Mouse (Mus musculus): ENCODE data around the gene Mad1l1.

Mad1l1 gene

DNA sequence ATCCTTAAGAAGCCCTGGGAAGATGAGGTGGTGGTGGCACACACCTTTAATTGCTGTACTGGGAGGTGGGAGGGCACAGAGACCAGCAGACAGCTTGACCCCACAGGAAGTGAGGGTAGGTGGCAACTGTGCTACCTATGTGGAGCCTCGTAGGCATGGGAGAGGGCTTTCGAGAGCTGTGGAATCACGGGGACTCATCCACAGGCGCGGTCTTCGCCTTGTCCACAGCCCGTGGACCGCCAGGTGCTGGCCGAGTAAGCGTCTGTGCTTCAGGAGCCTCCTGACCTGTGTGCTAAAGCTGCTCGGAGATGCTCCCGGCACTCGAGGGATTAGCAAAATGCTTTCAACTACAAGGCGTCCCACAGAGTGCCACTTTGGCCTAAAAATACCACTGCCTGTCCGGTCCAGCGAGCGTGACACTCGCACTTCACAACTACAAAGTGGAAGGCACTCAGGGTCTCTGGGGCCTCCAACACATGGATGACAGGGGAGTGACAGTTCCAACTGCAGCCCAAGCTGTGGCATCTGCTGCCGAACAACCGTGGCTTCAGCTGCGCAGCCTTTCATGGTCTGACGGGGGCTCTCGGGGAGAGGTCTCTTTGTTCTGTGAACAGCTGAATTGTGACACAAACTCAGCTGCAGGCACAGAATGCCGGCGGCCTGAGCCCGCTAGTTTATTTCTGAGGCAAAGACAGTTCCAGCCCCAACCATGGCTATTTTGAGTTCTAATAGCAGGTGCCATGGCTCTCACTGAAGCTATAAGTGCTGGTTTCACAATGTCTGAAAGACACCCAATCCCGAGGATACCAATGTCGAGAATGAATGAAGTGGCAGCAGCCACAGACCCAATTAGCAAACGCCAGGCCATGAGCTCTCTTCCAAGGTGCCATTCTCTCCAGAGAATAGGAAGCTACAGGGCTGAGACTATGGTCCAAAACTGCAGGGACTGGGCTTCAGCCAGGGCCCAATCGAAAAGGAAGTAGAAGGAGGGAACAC, 57.3 kb downstream of the Mad1l1 start:
- ATAC-seq (ENCODE audit: insufficient number of reproducible peaks, low FRiP score, low TSS enrichment) = no peak

DNA sequence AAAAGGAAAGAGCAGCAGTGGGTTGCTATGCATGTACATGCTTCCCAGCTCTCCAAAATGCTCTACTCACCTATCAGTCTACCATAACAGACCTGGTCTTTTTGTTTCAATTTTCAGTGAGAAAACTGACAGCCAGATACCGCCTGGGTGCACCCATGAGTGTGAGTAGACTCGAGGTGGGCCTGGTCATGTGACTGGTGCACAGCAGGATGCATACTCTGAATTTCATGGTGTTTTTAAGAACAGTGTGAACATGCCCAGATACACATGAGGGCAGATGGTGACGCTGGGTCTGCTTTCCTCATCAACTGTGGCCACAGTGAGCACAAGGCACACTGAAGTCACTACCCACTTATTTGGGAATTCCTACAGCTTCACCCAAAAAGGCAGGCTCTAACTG, 59.0 kb downstream of the Mad1l1 start:
- ATAC-seq (ENCODE audit: insufficient number of reproducible peaks, low FRiP score, low TSS enrichment) = no peak

DNA sequence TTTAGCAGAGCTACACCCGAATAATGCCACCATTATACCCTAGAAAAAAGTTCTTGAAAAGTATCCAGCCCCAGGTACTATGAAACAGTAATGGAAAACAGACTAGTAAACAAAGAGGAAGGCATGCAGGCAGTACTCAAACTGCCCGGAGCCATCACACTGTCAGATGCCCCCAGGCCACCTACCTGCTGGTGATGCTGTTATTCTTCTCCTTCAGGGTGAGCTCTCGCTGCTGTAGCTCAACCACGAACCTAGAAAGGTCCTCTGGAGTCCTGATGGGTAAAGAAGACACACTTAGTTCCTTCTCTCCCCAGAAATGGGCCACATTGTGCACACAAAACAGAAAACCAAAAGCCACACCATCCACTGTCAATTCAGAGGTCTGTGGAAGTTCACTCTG, 60.0 kb downstream of the Mad1l1 start:
- ATAC-seq (ENCODE audit: insufficient number of reproducible peaks, low FRiP score, low TSS enrichment) = no peak

DNA sequence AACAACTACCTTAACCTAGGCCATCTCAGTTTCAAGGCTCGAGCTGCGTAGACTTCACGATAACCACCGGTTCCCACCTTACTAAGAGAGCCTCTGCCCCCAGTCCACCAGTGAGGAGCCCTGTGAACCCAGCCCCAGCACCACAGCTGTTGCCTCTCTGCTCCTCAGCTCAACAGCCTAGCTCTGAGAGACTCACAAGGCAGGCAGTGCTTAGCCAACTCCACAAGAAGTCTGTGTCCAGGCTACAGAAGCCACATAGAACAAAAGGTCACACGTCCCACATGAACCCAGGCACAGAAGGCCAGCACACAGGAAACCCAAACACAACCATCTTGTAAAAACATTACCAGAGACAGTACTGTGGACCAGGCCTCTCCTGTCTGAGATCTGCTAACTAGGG, 62.7 kb downstream of the Mad1l1 start:
- no peak for ATAC-seq (ENCODE audit: insufficient number of reproducible peaks, low FRiP score, low TSS enrichment)

DNA sequence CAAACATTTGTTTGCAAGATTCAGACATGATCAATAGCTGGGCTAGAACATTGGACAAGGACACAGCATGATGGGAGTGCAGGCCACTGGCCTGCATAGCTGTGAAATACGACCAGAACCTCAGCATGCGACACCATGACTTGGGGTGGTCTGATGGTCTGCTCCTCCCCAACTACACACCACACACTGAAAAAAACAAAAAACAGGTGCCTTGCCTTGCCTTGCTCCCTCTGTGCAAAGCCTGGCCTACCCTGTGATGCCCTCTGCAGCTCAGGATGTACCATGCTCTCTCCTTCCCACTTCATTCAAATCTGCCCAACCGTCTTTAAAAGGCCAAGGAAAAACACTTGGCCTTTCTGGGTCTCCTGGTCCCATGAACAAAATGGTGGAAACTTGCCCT, 63.3 kb downstream of the Mad1l1 start:
- ATAC-seq (ENCODE audit: insufficient number of reproducible peaks, low FRiP score, low TSS enrichment) = no peak

DNA sequence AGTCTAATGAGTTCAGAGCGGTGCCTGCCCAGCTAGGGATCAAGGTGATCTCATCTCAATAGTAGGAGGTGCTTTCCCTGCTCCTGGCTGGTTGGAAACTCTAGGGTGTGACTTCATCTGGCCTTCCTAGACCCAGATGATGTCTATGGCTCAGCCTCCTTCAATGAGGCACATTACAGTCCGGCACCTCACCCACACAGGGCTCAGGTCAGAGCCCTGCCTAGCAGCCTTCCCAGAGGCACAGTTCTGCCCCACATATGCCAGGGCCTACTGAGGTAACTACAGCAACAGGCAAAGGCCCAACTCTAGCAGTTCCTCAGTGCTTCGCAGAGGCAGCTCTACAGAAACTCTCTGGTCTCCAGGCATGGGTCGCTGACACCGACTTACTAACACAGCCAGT, 63.9 kb downstream of the Mad1l1 start:
- no peak for ATAC-seq (ENCODE audit: insufficient number of reproducible peaks, low FRiP score, low TSS enrichment)

DNA sequence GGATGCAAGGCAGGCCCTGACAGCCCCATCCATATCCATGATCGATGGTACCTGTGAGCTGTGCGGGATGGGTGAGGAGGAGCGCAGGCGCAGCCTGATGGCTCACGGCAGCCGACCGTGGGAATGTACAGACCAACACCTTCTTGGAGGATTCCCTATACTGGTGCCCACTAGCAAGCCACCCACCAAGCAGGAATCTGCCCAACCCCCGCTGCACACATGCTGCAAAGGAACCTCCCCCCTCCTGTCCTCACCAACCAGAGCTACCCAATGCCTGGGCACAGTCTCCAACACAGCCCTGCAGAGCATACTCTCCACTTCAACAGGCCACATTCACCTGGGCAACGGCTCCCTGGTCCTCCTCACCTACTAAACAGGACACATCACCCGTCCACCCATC, 64.7 kb downstream of the Mad1l1 start:
- no peak for ATAC-seq (ENCODE audit: insufficient number of reproducible peaks, low FRiP score, low TSS enrichment)

DNA sequence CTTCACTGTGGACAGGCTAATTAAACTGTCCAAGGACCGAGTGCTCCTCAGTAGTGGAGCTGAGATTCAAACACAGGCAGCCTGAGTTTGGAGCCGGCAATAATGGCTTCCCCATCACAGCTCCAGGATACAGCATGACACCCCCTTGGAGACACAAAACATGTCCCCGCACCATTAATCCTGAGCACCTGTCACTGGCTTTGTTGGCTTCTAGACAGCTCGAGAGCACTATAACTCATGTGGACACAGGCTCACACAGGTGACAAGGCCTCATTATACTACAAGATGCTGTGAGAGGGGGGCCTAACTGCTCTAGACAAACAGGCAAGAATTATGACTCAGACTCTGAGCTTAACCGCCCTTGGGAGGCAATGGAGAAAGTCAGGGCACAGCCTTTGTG, 66.1 kb downstream of the Mad1l1 start:
- ATAC-seq (ENCODE audit: insufficient number of reproducible peaks, low FRiP score, low TSS enrichment) = no peak

DNA sequence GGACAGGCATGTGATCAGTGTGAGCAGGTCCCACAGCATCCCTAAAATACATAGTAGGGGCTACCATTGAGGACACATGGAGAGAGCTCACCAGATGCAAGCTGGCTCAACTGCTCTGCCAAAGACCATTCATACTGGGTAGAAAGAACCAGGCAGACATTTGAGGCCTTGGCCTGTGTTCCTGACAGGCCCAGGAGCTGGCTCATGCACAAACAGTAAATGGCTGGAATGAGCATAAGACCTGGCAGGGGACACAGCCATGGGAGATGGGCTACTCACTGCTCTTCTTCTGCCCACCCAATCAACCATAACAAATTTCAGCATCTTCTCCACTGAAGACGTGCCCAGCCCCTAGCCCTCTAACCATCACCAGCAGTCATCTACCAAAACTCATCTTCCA, 66.7 kb downstream of the Mad1l1 start:
- no peak for ATAC-seq (ENCODE audit: insufficient number of reproducible peaks, low FRiP score, low TSS enrichment)

DNA sequence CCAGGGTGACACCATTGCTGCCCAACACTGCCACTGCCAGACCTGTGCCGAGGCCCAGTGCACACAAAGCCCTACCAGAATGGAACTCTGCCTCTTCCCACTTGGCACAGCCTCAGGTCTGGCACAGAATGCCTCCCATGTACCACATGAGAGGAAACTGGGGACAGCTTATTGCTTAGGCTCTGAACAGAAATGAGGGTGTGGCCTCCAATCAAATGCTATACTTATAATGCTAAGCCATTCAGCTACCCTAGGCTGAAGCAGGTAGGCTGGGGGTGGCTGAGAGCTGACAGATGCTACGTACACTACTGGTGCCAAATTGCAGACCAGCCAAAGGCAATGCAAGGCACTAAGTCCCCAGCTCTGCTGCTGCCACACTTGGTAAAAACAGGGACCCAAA, 69.4 kb downstream of the Mad1l1 start:
- no peak for ATAC-seq (ENCODE audit: insufficient number of reproducible peaks, low FRiP score, low TSS enrichment)

DNA sequence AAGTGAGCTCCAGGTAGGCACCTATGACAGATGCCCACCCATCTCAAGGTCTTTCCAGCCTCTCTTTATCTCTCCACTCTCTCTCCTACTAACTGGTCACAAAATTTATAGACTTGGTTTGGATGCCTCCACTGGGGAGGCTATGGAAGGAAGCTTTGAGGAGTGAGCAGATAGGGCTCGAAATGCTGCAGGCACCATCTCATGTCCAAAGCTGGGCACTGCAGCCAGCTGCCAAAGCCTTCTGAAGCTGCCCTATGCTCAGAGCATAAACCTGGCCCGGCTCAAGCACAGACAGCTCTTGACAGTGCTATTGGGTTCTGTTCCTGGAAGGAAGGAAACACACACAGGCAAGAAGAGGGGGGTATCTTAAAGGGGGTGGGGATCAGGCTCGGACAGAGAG, 71.0 kb downstream of the Mad1l1 start:
- no peak for ATAC-seq (ENCODE audit: insufficient number of reproducible peaks, low FRiP score, low TSS enrichment)

DNA sequence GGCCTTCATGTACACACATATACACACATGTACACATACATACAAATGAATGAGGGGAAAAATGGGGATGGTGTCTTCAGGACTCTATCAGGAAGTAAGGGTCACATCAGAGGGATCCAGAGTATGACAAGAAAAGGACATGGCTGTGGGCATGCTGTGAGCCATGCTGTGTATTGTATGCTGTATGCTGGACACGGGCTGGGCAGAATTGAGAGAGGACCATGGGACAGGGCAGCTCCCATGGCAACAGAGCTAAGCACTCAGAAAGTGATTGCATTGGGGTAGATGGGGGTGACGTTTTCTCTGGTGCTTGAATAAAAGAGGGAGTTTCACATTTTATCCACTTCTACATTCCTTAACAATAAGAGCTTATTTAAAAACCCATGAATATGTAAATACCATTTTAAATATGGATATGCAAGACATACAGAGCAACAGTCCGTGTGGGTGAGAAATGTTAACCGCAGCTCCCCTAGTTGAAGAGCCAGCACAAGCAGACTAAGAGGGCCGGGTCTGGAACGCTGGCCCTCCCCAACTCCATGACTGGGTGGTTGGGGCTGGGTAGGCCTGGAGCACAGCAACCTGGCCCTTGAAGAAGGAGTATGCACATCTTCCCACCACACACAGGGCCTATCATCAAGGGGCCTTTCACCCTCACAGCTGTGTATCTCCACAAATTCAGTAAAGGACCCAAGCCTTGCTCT, 71.8 kb downstream of the Mad1l1 start:
- ATAC-seq (ENCODE audit: insufficient number of reproducible peaks, low FRiP score, low TSS enrichment) = no peak

DNA sequence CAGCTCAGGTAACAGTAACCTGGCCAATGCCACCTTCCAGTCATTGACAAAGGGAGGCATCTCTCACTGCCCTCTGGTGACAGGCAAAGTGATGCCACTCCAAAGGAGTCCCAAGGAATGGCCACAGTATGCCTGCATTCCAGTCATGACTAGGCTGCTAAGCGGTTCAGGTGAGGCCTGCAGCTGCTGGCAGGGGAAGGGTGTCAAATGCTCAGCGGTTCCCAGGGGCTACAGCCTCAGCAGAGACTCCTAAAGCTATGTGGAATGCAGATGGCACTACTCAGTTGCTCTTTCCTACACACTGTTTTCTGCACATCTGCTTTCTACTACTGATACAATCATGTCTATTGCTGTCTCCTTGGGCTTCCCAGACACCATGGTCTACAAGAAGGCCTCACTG, 73.3 kb downstream of the Mad1l1 start:
- ATAC-seq (ENCODE audit: insufficient number of reproducible peaks, low FRiP score, low TSS enrichment) = no peak

DNA sequence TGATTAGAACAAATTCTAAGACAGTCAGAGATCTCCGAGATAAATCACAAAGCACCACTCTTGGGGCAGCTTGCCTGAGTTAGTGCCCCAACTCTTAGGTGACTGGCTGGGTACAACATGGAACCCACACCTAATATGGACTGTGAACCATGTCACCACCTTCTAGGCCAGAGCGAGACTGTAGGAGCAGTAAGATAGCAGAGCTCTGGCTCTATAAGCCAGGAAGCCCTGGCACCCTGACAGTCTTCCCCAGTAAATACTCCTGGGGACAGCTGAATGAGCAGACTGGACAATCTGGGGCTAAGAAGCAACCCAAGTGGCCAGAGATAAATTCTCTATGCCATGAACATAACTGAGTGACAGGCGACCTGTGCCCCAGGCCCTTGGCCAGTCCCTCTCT, 81.1 kb downstream of the Mad1l1 start:
- no peak for ATAC-seq (ENCODE audit: insufficient number of reproducible peaks, low FRiP score, low TSS enrichment)

DNA sequence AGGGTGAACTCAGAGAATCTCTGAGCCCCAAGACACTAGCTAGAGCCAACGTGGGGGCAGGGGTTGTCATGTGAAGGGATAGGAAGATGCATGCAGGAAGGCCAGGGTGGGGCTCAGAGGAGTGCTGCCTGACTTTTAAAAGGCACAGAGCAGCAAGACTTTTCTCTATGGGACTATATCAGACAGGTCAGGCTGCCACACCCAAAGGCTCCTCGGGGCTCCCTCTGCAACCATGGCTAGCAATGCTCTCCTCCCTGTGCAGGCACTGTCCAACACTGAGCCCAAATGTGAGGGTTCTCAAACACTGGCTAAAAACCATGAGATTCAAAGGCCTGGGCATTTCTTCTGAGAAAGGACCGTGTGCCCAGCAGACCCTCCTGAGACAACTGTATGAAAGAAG, 82.5 kb downstream of the Mad1l1 start:
- ATAC-seq (ENCODE audit: insufficient number of reproducible peaks, low FRiP score, low TSS enrichment) = no peak

DNA sequence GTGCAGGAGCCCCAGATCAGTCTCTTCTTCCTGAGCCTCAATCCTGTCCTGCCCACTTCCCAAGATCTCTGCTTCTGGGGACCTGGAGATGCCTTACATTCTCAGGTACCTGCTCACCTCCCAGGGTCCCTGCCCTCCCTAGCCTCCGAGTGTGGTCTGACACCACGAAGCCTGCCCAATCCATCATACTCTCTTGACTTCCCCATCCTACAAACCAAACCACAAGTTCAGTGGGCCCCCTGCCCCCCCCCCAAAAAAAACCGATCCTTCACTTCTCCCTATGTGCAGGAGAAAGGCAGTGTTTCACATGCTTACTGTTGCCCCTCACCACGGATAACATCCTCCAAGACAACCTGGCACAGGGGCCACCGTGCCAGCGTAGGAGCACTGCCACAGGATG, 90.5 kb downstream of the Mad1l1 start:
- ATAC-seq (ENCODE audit: insufficient number of reproducible peaks, low FRiP score, low TSS enrichment) = no peak

DNA sequence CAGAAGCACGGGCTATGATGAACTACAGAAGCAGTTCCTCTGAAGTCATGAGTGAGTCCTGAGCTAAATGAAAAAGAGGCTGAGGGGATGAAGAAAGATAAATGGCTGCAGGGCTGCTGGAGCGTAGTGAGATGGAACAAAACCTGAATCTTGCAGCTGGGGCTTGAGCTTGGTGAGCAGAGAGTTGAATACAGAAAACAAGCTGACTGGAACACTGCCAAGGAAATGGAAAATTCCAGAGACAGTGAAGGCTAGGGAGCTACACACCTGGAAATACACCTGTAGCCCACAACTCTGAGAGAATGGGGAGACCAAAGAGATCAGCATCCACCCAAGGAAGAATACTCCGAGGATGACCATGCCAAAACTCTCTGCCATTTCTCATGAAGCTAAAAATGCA, 93.0 kb downstream of the Mad1l1 start:
- ATAC-seq (ENCODE audit: insufficient number of reproducible peaks, low FRiP score, low TSS enrichment) = no peak

DNA sequence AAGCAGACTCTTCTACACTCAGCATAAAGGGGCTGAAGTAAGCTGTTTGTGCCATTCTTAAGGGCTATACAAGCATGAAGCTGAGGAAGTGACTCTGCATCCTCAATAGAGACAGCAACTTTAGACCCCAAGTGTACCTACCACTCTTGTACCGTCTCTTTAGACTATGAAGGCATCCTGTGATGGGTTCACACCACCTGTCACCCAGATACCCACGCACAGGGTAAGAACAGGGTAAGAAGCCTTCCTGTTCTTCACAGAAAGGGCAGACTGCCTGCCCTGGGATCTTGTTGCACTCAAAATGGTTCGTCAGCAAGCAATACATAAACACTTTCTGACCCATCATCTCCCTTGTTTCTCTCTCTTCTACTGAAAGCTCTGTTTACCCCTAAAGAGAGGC, 94.5 kb downstream of the Mad1l1 start:
- ATAC-seq (ENCODE audit: insufficient number of reproducible peaks, low FRiP score, low TSS enrichment) = no peak

DNA sequence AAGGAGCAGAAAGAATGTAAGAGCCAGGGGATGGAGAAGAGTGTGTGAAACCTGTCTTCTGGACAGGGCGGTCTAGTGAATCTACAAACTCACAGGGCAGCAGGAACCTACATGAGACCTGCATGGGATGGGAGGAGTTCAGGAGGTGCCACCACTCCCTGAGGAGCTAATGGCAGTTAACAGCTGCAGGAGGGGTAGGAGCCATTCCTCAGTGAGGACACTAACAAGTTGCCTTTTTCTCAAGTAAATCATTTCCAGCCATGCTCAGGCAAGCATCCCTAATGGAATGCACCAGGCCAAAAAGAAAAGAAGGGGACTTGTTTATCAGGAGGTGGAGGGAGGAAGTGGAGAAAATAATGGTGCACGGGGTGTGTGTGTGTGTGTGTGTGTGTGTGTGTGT, 95.5 kb downstream of the Mad1l1 start:
- ATAC-seq (ENCODE audit: insufficient number of reproducible peaks, low FRiP score, low TSS enrichment) = no peak

DNA sequence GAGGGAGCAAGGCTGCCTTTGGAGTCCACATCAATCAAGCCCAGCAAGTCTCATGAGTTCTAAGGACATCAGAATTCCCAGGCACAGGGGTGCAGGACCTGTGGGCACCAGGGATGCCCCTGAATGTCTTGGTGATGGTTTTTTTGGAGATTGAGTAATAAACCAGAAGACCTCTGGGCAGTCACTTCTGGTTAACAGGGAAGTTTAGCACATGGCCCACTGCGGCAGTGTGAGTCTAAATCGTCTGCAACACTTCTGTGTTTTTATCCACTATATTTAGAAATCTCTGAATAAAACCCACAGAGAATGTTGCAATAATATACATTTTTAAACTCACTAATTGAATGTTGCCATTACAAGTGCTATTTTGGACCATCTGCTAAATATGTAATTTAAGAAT, 96.2 kb downstream of the Mad1l1 start:
- ATAC-seq (ENCODE audit: insufficient number of reproducible peaks, low FRiP score, low TSS enrichment) = no peak

DNA sequence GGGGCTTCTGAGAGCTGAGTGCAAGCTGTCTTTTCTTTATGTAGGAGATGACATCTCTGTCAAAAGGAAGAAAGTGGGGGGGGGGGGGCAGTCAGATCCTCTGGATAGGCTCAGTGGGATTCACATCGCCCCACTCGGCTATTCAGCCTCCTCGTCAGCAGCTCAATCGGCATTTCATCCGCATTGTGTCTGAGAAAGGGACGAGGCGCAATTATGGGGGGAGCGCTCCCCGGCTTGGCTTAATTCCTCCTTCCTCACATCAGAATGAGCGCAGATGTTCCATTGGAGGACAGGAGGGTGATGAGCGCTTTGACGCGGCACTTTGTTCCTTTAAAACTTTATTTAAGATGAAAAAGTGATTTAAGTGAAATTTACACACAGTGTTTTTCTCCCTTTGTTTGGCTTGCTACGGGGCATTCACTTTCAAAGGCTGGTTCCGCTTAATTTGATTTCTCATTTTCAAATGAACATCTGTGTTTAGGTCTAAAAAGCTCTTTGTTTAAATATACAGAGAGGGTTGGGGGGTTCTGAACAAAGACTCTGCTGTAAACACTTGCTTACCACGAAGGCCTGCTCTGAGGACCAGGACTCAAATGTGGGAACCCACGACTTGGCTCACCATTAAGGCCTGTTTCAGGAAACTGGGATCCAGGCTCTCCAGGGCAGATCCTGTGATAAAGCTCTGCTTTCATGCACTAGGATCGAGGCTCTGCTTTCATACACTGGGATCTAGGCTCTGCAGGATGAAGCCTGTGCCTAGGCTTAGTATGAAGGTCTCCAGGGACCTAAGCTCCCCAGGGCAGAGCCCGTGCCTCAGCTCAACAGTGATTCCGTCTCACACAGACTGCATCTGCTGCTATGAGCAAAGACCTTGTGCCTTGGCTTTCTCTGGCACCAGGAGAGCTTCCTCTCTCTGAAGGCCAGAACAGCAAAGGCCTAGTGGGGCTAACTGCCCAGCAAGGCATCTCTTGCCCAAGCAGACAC, 98.0 kb downstream of the Mad1l1 start:
- ATAC-seq (ENCODE audit: insufficient number of reproducible peaks, low FRiP score, low TSS enrichment) = no peak

Data from cerebellum, adult (tissue).